Mouse (Mus musculus) hindbrain, embryonic 11.5 days (tissue): ENCODE measurements around the gene 1700013G24Rik. TPM values are rescaled to one million over a fixed set of nuclear protein-coding genes. Genes with fewer than 3 reads are reported as not detected.

Experiments used
- ATAC-seq: fragments of 200-750 bp; cut with Nextera tagmentation; 2 replicates; pipeline ENCODE4 v1.8.0; 2017; ENCODE audit warnings: mild to moderate bottlenecking, moderate TSS enrichment, moderate library complexity; ENCODE audit not compliant: low FRiP score
- DNase-seq: peaks from one replicate; pipeline ENCODE4 v3.0.0-alpha.2; 2015; ENCODE audit warnings: low spot score
- H3K27ac ChIP-seq: fragments of 300-500 bp; sonication (generic); 2 replicates; pipeline ENCODE4 v1.5.1; 2014; ENCODE audit warnings: mild to moderate bottlenecking, low read depth, low read length
- H3K27me3 ChIP-seq: fragments of 300-500 bp; sonication (generic); 2 replicates; pipeline ENCODE4 v1.6.1; 2014; ENCODE audit warnings: mild to moderate bottlenecking, low read length, moderate library complexity, mixed read lengths; ENCODE audit not compliant: control insufficient read depth, insufficient read depth
- H3K36me3 ChIP-seq: fragments of 300-500 bp; sonication (generic); 2 replicates; pipeline ENCODE4 v1.6.1; 2014; ENCODE audit warnings: mild to moderate bottlenecking, low read length, moderate library complexity, mixed read lengths; ENCODE audit not compliant: control insufficient read depth, insufficient read depth
- H3K4me1 ChIP-seq: fragments of 300-500 bp; sonication (generic); replicated peaks from 2 replicates; pipeline ENCODE4 v1.6.1; 2014; ENCODE audit warnings: low read length, mixed read lengths; ENCODE audit not compliant: control insufficient read depth, insufficient read depth
- H3K4me2 ChIP-seq: fragments of 300-500 bp; sonication (generic); replicated peaks from 2 replicates; pipeline ENCODE4 v1.6.1; 2014; ENCODE audit warnings: mild to moderate bottlenecking, low read depth, low read length
- H3K4me3 ChIP-seq: fragments of 300-500 bp; sonication (generic); 2 replicates; pipeline ENCODE4 v1.5.1; 2014; ENCODE audit warnings: low read depth, low read length
- H3K9ac ChIP-seq: fragments of 300-500 bp; sonication (generic); 2 replicates; pipeline ENCODE4 v1.6.1; 2014; ENCODE audit warnings: low read depth, low read length
- H3K9me3 ChIP-seq: fragments of 300-500 bp; sonication (generic); 2 replicates; pipeline ENCODE4 v1.6.1; 2016; ENCODE audit warnings: low read length; ENCODE audit not compliant: control insufficient read depth
- WGBS: fragments of 180-500 bp; shearing (Covaris S2); extraction: QIAGEN DNeasy Blood & Tissue Kit; methylation state at CpG from one replicate; pipeline ENCODE4 v1.1.7; 2014; 5-methylcytosine and 5-hydroxymethylcytosine counted together
- polyA plus RNA-seq: library from polyadenylated mRNA; unstranded; fragments of >200 nt; fragmentation: Nextera tagmentation; extraction: Ambion mirVana; gene quantifications from 2 replicates; pipeline ENCODE4 v1.2.1, GENCODE M21; 2014

Gene 1700013G24Rik
- polyA plus RNA-seq, 1 experiment from 2014 or later: not detected

DNA sequence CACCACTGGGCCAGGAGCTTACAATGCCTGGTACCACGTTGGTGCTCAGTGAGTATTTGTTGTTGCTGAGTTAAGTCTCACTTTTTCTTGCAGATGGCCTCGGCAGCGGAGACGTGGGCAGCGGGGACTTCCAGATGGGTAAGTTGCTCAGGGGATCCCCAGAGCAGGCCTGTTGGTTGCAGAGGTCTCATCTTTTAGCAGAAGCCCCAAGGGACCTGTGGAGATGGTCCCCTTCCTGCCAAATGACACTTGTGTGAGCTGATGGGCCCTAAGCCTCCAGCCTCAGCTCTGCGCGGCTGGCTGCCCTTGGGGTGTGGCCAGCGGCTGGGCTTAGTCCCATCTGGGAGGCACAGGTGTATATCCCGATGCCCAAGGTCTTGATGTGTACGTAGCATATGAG, 49.1 kb downstream of the 1700013G24Rik start:
- H3K9ac ChIP-seq: no peak overlapping the region
- H3K27me3 ChIP-seq: no peaks in the 10 kb centered on the region
- no peak for ATAC-seq
- H3K36me3 ChIP-seq: no peaks in the 10 kb centered on the region
- no peaks in the 10 kb centered on the region for H3K4me1 ChIP-seq
- no peak overlapping the region for H3K4me2 ChIP-seq
- DNase-seq: no peak
- 89% methylated on average over 10 of the region's 10 CpGs for WGBS
- H3K9me3 ChIP-seq: no peaks in the 10 kb centered on the region
- H3K4me3 ChIP-seq: no peak overlapping the region
- H3K27ac ChIP-seq: no peak overlapping the region

- no peak for ATAC-seq
- Histone ChIP-seq H3K4me2 (no peak overlapping the region), H3K36me3 (no peaks in the 10 kb centered on the region), H3K4me1 (no peaks in the 10 kb centered on the region), H3K27me3 (no peaks in the 10 kb centered on the region), H3K9me3 (no peaks in the 10 kb centered on the region), H3K27ac (no peak overlapping the region), H3K4me3 (no peak overlapping the region), H3K9ac (no peak overlapping the region)
- 81% methylated on average over 7 of the region's 7 CpGs for WGBS
- DNase-seq: no peak
Measured at GRCm38 (mm10) chr4:137502801-137503200, 49.7 kb downstream of the 1700013G24Rik start.

DNA sequence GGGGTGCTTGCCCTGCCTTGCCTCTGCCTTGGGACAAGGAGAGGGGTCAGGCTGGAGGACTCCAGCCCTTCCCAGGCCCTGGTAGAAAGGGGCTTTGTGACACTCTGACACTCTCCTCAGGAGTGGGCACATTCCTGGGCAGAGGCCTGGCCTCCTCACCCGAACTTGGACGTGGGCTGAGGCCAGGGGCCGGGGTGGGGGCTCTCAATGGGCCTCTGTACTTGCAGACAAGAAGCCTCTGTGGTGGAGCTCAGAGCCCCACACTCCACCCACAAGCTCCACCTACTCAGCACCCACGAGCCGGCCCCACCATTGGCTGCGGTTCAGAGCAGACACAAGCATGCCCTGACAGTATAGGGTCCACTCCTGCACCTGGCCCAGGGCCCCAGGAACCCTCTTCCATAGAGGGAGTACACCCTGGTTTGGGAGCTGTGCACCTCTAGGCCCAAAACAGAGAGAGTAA, 50.5 kb downstream of the 1700013G24Rik start:
- Histone ChIP-seq H3K9ac (no peak overlapping the region), H3K4me3 (no peak overlapping the region), H3K4me2 (no peak overlapping the region), H3K36me3 (no peaks in the 10 kb centered on the region), H3K9me3 (no peaks in the 10 kb centered on the region), H3K27me3 (no peaks in the 10 kb centered on the region), H3K4me1 (no peaks in the 10 kb centered on the region), H3K27ac (no peak overlapping the region)
- ATAC-seq (no peak), DNase-seq (no peak)
- 81% methylated on average over 6 of the region's 6 CpGs for WGBS

Other genes with a start within 250 kb of the 1700013G24Rik start
- gene Wnt4, start 175.8 kb upstream of the 1700013G24Rik start, polyA plus RNA-seq: 2.2 and 3.5 TPM in 2 replicates
- gene Cdc42, start 95.6 kb upstream of the 1700013G24Rik start, polyA plus RNA-seq: 692 and 744 TPM in 2 replicates
- not detected in 2 replicates for gene Cela3a, start 43.5 kb upstream of the 1700013G24Rik start, polyA plus RNA-seq
- gene Cela3b, start 22.7 kb upstream of the 1700013G24Rik start, polyA plus RNA-seq: not detected in 2 replicates
- 14.7 and 18.1 TPM in 2 replicates for gene Hspg2, start 15.5 kb downstream of the 1700013G24Rik start, polyA plus RNA-seq
- 0.68 and 0.77 TPM in 2 replicates for gene Ldlrad2, start 121.3 kb downstream of the 1700013G24Rik start, polyA plus RNA-seq
- gene Usp48, start 140.5 kb downstream of the 1700013G24Rik start, polyA plus RNA-seq: 79.6 and 84.8 TPM in 2 replicates
- gene Rap1gap, start 211.4 kb downstream of the 1700013G24Rik start, polyA plus RNA-seq: 8.5 and 9.1 TPM in 2 replicates